Mouse (Mus musculus) heart, adult 2 months (tissue): Measurements from ENCODE around the gene 1700001J03Rik.

Experiments
- EP300 ChIP-seq: fragments of 200-500 bp; IDR thresholded peaks from 2 replicates; pipeline ENCODE4 v1.6.1; 2011; ENCODE audit warnings: low read depth, low read length, control low read depth; ENCODE audit not compliant: insufficient read depth
- POLR2A ChIP-seq: fragments of 200-500 bp; IDR thresholded peaks from 2 replicates; pipeline ENCODE4 v1.6.1; 2011; ENCODE audit warnings: mild to moderate bottlenecking, low read depth, low read length, control low read depth; ENCODE audit not compliant: insufficient read depth

DNA sequence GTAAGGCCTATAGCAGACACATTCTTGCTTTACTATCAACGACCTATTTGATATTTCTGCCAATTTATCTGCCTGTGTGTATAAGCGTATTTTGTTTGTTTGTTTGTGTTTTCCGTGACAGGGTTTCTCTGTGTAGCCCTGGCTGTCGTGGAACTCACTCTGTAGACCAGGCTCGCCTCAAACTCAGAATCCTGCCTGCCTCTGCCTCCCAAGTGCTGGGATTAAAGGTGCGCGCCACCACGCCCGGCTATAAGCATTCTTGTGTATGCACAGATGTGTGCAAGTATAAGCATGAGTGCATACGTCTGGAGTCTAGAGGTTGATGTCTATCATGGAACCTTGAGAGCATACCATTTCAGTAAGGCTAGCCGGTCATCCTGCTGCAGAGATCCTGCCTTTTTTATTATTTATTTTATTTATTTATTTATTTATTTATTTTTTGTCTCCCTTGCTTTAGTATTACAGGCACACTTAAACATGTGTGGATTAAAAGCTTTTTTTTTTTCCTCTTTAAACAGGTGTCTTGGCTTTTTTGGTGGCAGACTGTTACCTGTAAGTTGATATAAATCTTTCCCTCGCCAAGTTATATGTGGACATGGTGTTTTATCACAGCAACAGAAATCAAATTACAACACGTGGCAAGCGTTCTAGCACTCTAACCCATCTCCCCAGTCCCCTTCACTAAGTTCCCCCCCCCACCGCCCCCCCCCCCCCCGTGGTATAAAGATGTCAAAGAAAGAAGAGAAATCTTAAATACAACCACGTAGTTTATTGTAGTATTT is 45.0 kb upstream of the 1700001J03Rik start:
- no peak for TF ChIP-seq POLR2A
- no peak for TF ChIP-seq EP300
